Mouse (Mus musculus) kidney, postnatal 10 days (tissue): ENCODE measurements around the gene Gm29106.
"Not testable (repeated sequence)": the region's sequence is repeated elsewhere in the genome, so short reads cannot be mapped to it uniquely, and the experiment has no call there.

Experiments
- DNase-seq: peaks from one replicate; pipeline ENCODE4 v3.0.0; 2021; ENCODE audit warnings: mixed read lengths

The Gm29106 gene

GRCm38 (mm10) chr1:118176242-118176641 is at the start of gene Gm29106:
Gene Gm29106 (plus strand): TSS chr1:118176542.
- not testable (repeated sequence) for DNase-seq

- DNase-seq: no peak
Measured at GRCm38 (mm10) chr1:118228540-118228939, 52.2 kb downstream of the Gm29106 start.

- DNase-seq: no peak
Measured at GRCm38 (mm10) chr1:118236032-118236431, 59.7 kb downstream of the Gm29106 start.
